Mouse (Mus musculus) ES-Bruce4 (cell line): ENCODE measurements at regions not wholly inside any gene's neighbourhood (a gene's known extent, or its start where the extent isn't known, plus 50 kb on each side); places are given as distances from the start of the nearest gene placed in this dataset.

ENCODE experiments used
- H3K27ac ChIP-seq: 2 replicates; pipeline ENCODE4 v1.5.1; 2012; ENCODE audit warnings: low read length, inconsistent platforms; ENCODE audit not compliant: insufficient read depth
- H3K27me3 ChIP-seq: 2 replicates; pipeline ENCODE4 v1.6.1; 2012; ENCODE audit warnings: mild to moderate bottlenecking, low read length, inconsistent platforms; ENCODE audit not compliant: control insufficient read depth, poor library complexity, insufficient read depth, severe bottlenecking
- H3K36me3 ChIP-seq: 2 replicates; pipeline ENCODE4 v1.6.1; 2012; ENCODE audit warnings: inconsistent platforms, mild to moderate bottlenecking, low read length, moderate library complexity; ENCODE audit not compliant: control insufficient read depth, poor library complexity, insufficient read depth, severe bottlenecking
- H3K4me1 ChIP-seq: one replicate; pipeline ENCODE4 v1.8.1; 2011; ENCODE audit warnings: low read length; ENCODE audit not compliant: control insufficient read depth, insufficient read depth
- H3K4me3 ChIP-seq: 2 replicates; pipeline ENCODE4 v1.5.1; 2011; ENCODE audit warnings: low read depth, mild to moderate bottlenecking, low read length
- H3K9ac ChIP-seq: 2 replicates; pipeline ENCODE4 v1.6.1; 2012; ENCODE audit warnings: low read depth, mild to moderate bottlenecking, inconsistent platforms; ENCODE audit not compliant: poor library complexity, severe bottlenecking
- H3K9me3 ChIP-seq: replicated peaks from 2 replicates; pipeline ENCODE4 v1.6.1; 2012; ENCODE audit warnings: mild to moderate bottlenecking, low read length, inconsistent platforms; ENCODE audit not compliant: control insufficient read depth, poor library complexity, insufficient read depth, severe bottlenecking
- CTCF ChIP-seq: IDR thresholded peaks from one replicate; pipeline ENCODE4 v1.8.1; 2011; ENCODE audit warnings: low read depth, low read length
- EP300 ChIP-seq: IDR thresholded peaks from 2 replicates; pipeline ENCODE4 v1.6.1; 2011; ENCODE audit warnings: low read depth, low read length; ENCODE audit not compliant: insufficient read depth
- POLR2A ChIP-seq: IDR thresholded peaks from one replicate; pipeline ENCODE4 v1.8.1; 2011; ENCODE audit warnings: low read length; ENCODE audit not compliant: insufficient read depth

- no peaks in the 10 kb centered on the region for H3K27me3 ChIP-seq
- H3K4me3 ChIP-seq: no peak overlapping the region
- H3K27ac ChIP-seq: no peak overlapping the region
- no peak for TF ChIP-seq POLR2A
- no peak for TF ChIP-seq CTCF
- H3K9ac ChIP-seq: no peak overlapping the region
- H3K36me3 ChIP-seq: no peaks in the 10 kb centered on the region
- H3K4me1 ChIP-seq: no peaks in the 10 kb centered on the region
- no peaks in the 10 kb centered on the region for H3K9me3 ChIP-seq
These were observed 236.3 kb upstream of the Trib2 start for GRCm38 (mm10) chr12:16052998-16053397.

DNA sequence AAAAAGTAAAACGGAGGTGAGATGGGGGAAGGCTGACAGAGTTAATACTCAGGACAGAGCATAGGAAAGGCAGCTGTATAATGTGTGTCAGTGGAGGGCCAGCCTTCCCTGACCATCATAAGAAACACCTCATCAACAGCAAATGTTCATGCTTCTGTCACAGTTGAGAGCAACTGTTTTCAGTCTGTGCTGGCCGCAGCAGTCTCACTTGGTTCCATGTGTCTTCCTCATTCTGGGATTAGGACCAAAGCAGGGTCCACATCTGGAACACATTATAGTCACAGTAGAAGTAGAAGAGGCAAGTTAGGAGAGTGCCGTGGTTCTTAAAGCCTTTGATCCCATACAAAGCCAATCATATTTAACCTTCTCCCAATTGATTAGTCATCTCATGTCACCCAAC, 235.6 kb upstream of the Trib2 start:
- TF ChIP-seq CTCF: no peak
- no peak overlapping the region for H3K4me3 ChIP-seq
- no peaks in the 10 kb centered on the region for H3K36me3 ChIP-seq
- H3K9ac ChIP-seq: no peak overlapping the region
- H3K4me1 ChIP-seq: no peaks in the 10 kb centered on the region
- H3K9me3 ChIP-seq: no peaks in the 10 kb centered on the region
- H3K27me3 ChIP-seq: no peaks in the 10 kb centered on the region
- H3K27ac ChIP-seq: no peak overlapping the region

DNA sequence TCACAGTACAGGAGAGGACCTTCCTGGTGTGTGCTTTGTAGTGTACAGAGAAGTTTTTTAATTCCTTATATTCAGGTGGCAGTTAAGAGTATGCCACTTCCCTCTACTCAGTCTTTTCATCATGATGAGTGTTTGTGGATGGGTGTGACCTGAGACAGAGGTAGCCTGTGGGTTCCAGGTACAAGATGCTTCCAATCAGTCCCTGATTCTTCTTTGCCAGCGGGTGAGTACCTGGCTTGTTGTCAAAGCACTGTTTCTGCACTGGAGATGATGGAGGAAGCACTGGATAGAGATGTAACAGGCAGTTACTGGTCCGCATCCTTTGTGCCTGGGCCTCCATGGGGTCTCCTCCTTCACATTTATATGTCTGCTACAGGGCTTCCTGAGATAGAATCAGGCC, 234.7 kb upstream of the Trib2 start:
- Histone ChIP-seq H3K9me3 (no peaks in the 10 kb centered on the region), H3K4me1 (no peaks in the 10 kb centered on the region), H3K36me3 (no peaks in the 10 kb centered on the region), H3K9ac (no peak overlapping the region), H3K27ac (no peak overlapping the region), H3K4me3 (no peak overlapping the region), H3K27me3 (no peaks in the 10 kb centered on the region)
- TF ChIP-seq POLR2A: no peak
- no peak for TF ChIP-seq CTCF
- no peak for TF ChIP-seq EP300

- no peak for TF ChIP-seq EP300
- TF ChIP-seq POLR2A: no peak
- no peak for TF ChIP-seq CTCF
- Histone ChIP-seq H3K4me1 (no peaks in the 10 kb centered on the region), H3K4me3 (no peak overlapping the region), H3K9me3 (no peaks in the 10 kb centered on the region), H3K27me3 (no peaks in the 10 kb centered on the region), H3K36me3 (no peaks in the 10 kb centered on the region), H3K9ac (no peak overlapping the region), H3K27ac (no peak overlapping the region)
These were observed 232.8 kb upstream of the Trib2 start for GRCm38 (mm10) chr12:16049545-16049944.

- H3K4me1 ChIP-seq: no peaks in the 10 kb centered on the region
- no peaks in the 10 kb centered on the region for H3K9me3 ChIP-seq
- H3K9ac ChIP-seq: no peak overlapping the region
- H3K27me3 ChIP-seq: no peaks in the 10 kb centered on the region
- no peak overlapping the region for H3K4me3 ChIP-seq
- no peak for TF ChIP-seq POLR2A
- TF ChIP-seq CTCF: no peak
- no peak for TF ChIP-seq EP300
- H3K27ac ChIP-seq: no peak overlapping the region
- H3K36me3 ChIP-seq: no peaks in the 10 kb centered on the region
These were observed 229.9 kb upstream of the Trib2 start for GRCm38 (mm10) chr12:16046643-16047042.

DNA sequence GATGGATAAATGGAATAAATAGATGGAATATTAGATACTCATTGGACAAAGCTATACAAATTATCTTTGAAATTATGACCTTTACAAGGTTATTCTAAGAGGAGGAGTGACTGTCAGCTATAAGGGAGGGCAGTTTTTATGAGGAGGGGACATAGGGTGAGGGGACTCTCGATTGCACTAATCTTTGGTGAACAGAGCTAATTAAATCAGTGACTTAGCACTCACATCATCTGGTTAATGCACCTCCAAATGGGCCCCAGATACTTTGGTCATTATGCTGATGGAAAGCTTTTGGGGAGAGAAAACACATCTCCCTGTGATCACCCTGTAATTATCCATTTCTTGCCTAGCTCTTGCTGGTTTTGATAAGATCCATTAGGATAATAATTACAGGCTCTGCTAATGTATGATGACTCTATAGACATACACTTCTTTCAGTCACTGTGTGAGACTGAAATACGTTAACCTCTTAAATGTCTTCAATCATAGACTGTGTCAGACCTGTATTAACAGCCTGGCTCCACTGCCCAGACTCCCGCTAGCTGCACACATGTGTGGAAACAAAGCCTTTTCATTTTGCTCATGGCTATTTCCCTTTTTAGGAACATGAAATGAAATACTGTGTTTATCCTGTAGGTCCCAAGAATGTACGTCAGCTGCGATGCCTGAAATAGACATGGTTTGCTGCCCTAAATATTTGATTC, 229.2 kb upstream of the Trib2 start:
- H3K9me3 ChIP-seq: no peaks in the 10 kb centered on the region
- H3K9ac ChIP-seq: no peak overlapping the region
- H3K4me3 ChIP-seq: no peak overlapping the region
- no peaks in the 10 kb centered on the region for H3K27me3 ChIP-seq
- no peak overlapping the region for H3K27ac ChIP-seq
- H3K4me1 ChIP-seq: no peaks in the 10 kb centered on the region
- TF ChIP-seq POLR2A (no peak), EP300 (no peak), CTCF (no peak)
- H3K36me3 ChIP-seq: no peaks in the 10 kb centered on the region
